Mouse (Mus musculus): ENCODE results near the gene Ifit1bl1. TPM values are rescaled to one million over a fixed set of nuclear protein-coding genes. Genes with fewer than 3 reads are reported as not detected.
A peak's percentile ranks its signal among the peaks of the same experiment; 100 is the strongest.
"Not testable (repeated sequence)": the region's sequence is repeated elsewhere in the genome, so short reads cannot be mapped to it uniquely, and the experiment has no call there.

The Ifit1bl1 gene
- polyA plus RNA-seq, 1 experiment from 2014 or later = 3.2 TPM

- no peak overlapping the region for H3K4me3 ChIP-seq (ENCODE audit: low read length)
- 62% methylated on average over 2 of the region's 2 CpGs for WGBS
- ATAC-seq (replicated peaks; ENCODE audit: extremely low read depth, insufficient read depth, low FRiP score) = peak; percentile 72
- no peak overlapping the region for H3K27ac ChIP-seq (ENCODE audit: low read length)
- H3K4me2 ChIP-seq (ENCODE audit: low read depth, low read length) = no peak overlapping the region
- no peaks in the 10 kb centered on the region for H3K9me3 ChIP-seq (replicated peaks; ENCODE audit: control insufficient read depth, low read length)
- no peaks in the 10 kb centered on the region for H3K27me3 ChIP-seq (ENCODE audit: control insufficient read depth, insufficient read depth, low read length)
- H3K4me1 ChIP-seq (ENCODE audit: control insufficient read depth, insufficient read depth, low read length) = peaks cover 14% of the 10 kb centered on the region
- H3K36me3 ChIP-seq (ENCODE audit: control insufficient read depth, insufficient read depth) = no peaks in the 10 kb centered on the region
- no peak overlapping the region for H3K9ac ChIP-seq (ENCODE audit: low read length)
Observed at GRCm38 (mm10) chr19:34598341-34598740, 3.4 kb downstream of the Ifit1bl1 start.

GRCm38 (mm10) chr19:34596811-34597210 lies 4.9 kb downstream of the Ifit1bl1 start:
- no peak overlapping the region for H3K4me2 ChIP-seq (ENCODE audit: low read depth, low read length)
- no peak overlapping the region for H3K27ac ChIP-seq (ENCODE audit: low read length)
- no peaks in the 10 kb centered on the region for H3K36me3 ChIP-seq (ENCODE audit: control insufficient read depth, insufficient read depth)
- H3K9ac ChIP-seq (ENCODE audit: low read length) = no peak overlapping the region
- H3K4me3 ChIP-seq (ENCODE audit: low read length) = no peak overlapping the region
- no peaks in the 10 kb centered on the region for H3K9me3 ChIP-seq (replicated peaks; ENCODE audit: control insufficient read depth, low read length)
- H3K4me1 ChIP-seq (ENCODE audit: control insufficient read depth, insufficient read depth, low read length) = peaks cover 14% of the 10 kb centered on the region
- H3K27me3 ChIP-seq (ENCODE audit: control insufficient read depth, insufficient read depth, low read length) = no peaks in the 10 kb centered on the region
- ATAC-seq (replicated peaks; ENCODE audit: extremely low read depth, insufficient read depth, low FRiP score) = no peak

- H3K4me3 ChIP-seq (ENCODE audit: low read length); H3K4me2 ChIP-seq (ENCODE audit: low read depth, low read length); H3K27me3 ChIP-seq (ENCODE audit: control insufficient read depth, insufficient read depth, low read length); H3K9ac ChIP-seq (ENCODE audit: low read length); H3K27ac ChIP-seq (ENCODE audit: low read length); ATAC-seq (replicated peaks; ENCODE audit: extremely low read depth, insufficient read depth, low FRiP score); H3K36me3 ChIP-seq (ENCODE audit: control insufficient read depth, insufficient read depth); H3K9me3 ChIP-seq (replicated peaks; ENCODE audit: control insufficient read depth, low read length): not testable (repeated sequence)
- WGBS = 79% methylated on average over 3 of the region's 3 CpGs
- peaks cover 14% of the 10 kb centered on the region for H3K4me1 ChIP-seq (ENCODE audit: control insufficient read depth, insufficient read depth, low read length)
Observed at GRCm38 (mm10) chr19:34594523-34594922, 7.2 kb downstream of the Ifit1bl1 start.

- Histone ChIP-seq H3K4me1 (ENCODE audit: control insufficient read depth, insufficient read depth, low read length) (peaks cover 11% of the 10 kb centered on the region), H3K9me3 (replicated peaks; ENCODE audit: control insufficient read depth, low read length) (no peaks in the 10 kb centered on the region), H3K27ac (ENCODE audit: low read length) (no peak overlapping the region), H3K27me3 (ENCODE audit: control insufficient read depth, insufficient read depth, low read length) (no peaks in the 10 kb centered on the region), H3K36me3 (ENCODE audit: control insufficient read depth, insufficient read depth) (no peaks in the 10 kb centered on the region), H3K4me2 (ENCODE audit: low read depth, low read length) (no peak overlapping the region), H3K4me3 (ENCODE audit: low read length) (no peak overlapping the region), H3K9ac (ENCODE audit: low read length) (no peak overlapping the region)
- WGBS = 83% methylated on average over 2 of the region's 2 CpGs
- ATAC-seq (replicated peaks; ENCODE audit: extremely low read depth, insufficient read depth, low FRiP score) = no peak
Observed at GRCm38 (mm10) chr19:34593456-34593855, 8.3 kb downstream of the Ifit1bl1 start.

- H3K9ac ChIP-seq (ENCODE audit: low read length) = no peak overlapping the region
- no peaks in the 10 kb centered on the region for H3K27me3 ChIP-seq (ENCODE audit: control insufficient read depth, insufficient read depth, low read length)
- H3K27ac ChIP-seq (ENCODE audit: low read length) = no peak overlapping the region
- H3K4me1 ChIP-seq (ENCODE audit: control insufficient read depth, insufficient read depth, low read length) = no peaks in the 10 kb centered on the region
- ATAC-seq (replicated peaks; ENCODE audit: extremely low read depth, insufficient read depth, low FRiP score) = no peak
- H3K4me2 ChIP-seq (ENCODE audit: low read depth, low read length) = no peak overlapping the region
- no peaks in the 10 kb centered on the region for H3K9me3 ChIP-seq (replicated peaks; ENCODE audit: control insufficient read depth, low read length)
- H3K4me3 ChIP-seq (ENCODE audit: low read length) = no peak overlapping the region
- no peaks in the 10 kb centered on the region for H3K36me3 ChIP-seq (ENCODE audit: control insufficient read depth, insufficient read depth)
Observed at GRCm38 (mm10) chr19:34588959-34589358, 12.8 kb downstream of the Ifit1bl1 start.

- not testable (repeated sequence) for H3K27me3 ChIP-seq (ENCODE audit: control insufficient read depth, insufficient read depth, low read length); H3K9me3 ChIP-seq (replicated peaks; ENCODE audit: control insufficient read depth, low read length); H3K27ac ChIP-seq (ENCODE audit: low read length); ATAC-seq (replicated peaks; ENCODE audit: extremely low read depth, insufficient read depth, low FRiP score); H3K4me3 ChIP-seq (ENCODE audit: low read length); H3K4me2 ChIP-seq (ENCODE audit: low read depth, low read length); H3K4me1 ChIP-seq (ENCODE audit: control insufficient read depth, insufficient read depth, low read length); H3K36me3 ChIP-seq (ENCODE audit: control insufficient read depth, insufficient read depth)
- 0 out of 2 replicates have a peak overlapping the region, but pooled peaks have one; percentile 5 for H3K9ac ChIP-seq (ENCODE audit: low read length)
- WGBS = 62% methylated on average over 6 of the region's 12 CpGs
Observed at GRCm38 (mm10) chr19:34587898-34588692, 13.7 kb downstream of the Ifit1bl1 start.

GRCm38 (mm10) chr19:34585740-34586458 lies 15.9 kb downstream of the Ifit1bl1 start:
- not testable (repeated sequence) for H3K36me3 ChIP-seq (ENCODE audit: control insufficient read depth, insufficient read depth); H3K4me2 ChIP-seq (ENCODE audit: low read depth, low read length); H3K9me3 ChIP-seq (replicated peaks; ENCODE audit: control insufficient read depth, low read length); H3K27me3 ChIP-seq (ENCODE audit: control insufficient read depth, insufficient read depth, low read length); H3K27ac ChIP-seq (ENCODE audit: low read length); ATAC-seq (replicated peaks; ENCODE audit: extremely low read depth, insufficient read depth, low FRiP score); H3K4me1 ChIP-seq (ENCODE audit: control insufficient read depth, insufficient read depth, low read length); H3K9ac ChIP-seq (ENCODE audit: low read length); H3K4me3 ChIP-seq (ENCODE audit: low read length)
- 72% methylated on average over 5 of the region's 5 CpGs for WGBS

- H3K9me3 ChIP-seq (replicated peaks; ENCODE audit: control insufficient read depth, low read length); H3K4me2 ChIP-seq (ENCODE audit: low read depth, low read length); ATAC-seq (replicated peaks; ENCODE audit: extremely low read depth, insufficient read depth, low FRiP score); H3K36me3 ChIP-seq (ENCODE audit: control insufficient read depth, insufficient read depth); H3K27ac ChIP-seq (ENCODE audit: low read length); H3K9ac ChIP-seq (ENCODE audit: low read length); H3K4me3 ChIP-seq (ENCODE audit: low read length); H3K27me3 ChIP-seq (ENCODE audit: control insufficient read depth, insufficient read depth, low read length); H3K4me1 ChIP-seq (ENCODE audit: control insufficient read depth, insufficient read depth, low read length): not testable (repeated sequence)
- WGBS = 38% methylated on average over 2 of the region's 2 CpGs
Observed at GRCm38 (mm10) chr19:34583126-34583766, 18.5 kb downstream of the Ifit1bl1 start, which contains the start of gene Ifit3. Gene Ifit3 (plus strand): TSS chr19:34583531.

GRCm38 (mm10) chr19:34582696-34583095 lies 19.1 kb downstream of the Ifit1bl1 start:
- not testable (repeated sequence) for H3K36me3 ChIP-seq (ENCODE audit: control insufficient read depth, insufficient read depth); H3K27ac ChIP-seq (ENCODE audit: low read length)
- 75% methylated on average over 2 of the region's 2 CpGs for WGBS

More at GRCm38 (mm10) chr19:34582696-34583095, 19.1 kb downstream of the Ifit1bl1 start:
- not testable (repeated sequence) for H3K4me3 ChIP-seq (ENCODE audit: low read length); H3K9me3 ChIP-seq (replicated peaks; ENCODE audit: control insufficient read depth, low read length); H3K4me1 ChIP-seq (ENCODE audit: control insufficient read depth, insufficient read depth, low read length); H3K27me3 ChIP-seq (ENCODE audit: control insufficient read depth, insufficient read depth, low read length); ATAC-seq (replicated peaks; ENCODE audit: extremely low read depth, insufficient read depth, low FRiP score); H3K9ac ChIP-seq (ENCODE audit: low read length); H3K4me2 ChIP-seq (ENCODE audit: low read depth, low read length)

All from heart, embryonic 16.5 days (tissue).